Mouse (Mus musculus): ENCODE results near the gene Snx10.
"Not testable (repeated sequence)": the region's sequence is repeated elsewhere in the genome, so short reads cannot be mapped to it uniquely, and the experiment has no call there.

Gene Snx10

DNA sequence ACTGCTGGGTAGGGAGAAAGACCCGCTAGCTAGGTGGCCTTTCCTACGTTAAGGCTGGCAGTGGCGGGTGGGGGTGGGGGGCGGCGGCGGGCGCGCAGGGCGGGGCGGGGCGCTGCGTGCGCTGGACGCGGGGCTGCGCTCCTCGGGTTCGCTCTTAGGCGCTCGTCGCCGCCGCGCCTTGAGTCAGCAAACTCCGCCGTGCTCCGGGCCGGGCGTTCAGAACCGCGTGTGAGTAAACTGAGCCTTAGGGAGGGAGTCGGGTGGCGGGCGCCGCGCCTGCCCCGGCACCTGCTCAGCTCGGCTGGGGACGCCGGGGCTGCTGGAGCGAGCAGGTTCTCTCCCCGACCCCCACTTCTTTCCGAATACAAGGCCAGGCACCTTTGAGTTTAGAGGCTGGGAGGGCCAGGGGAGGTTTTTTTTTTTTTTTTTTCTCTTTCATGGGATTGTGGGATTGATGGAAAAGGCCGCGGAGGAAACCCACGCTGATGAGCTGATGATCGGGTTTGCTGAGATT is at the start of gene Snx10:
TSS of gene Snx10 (plus strand) at position 95 of the 514 bp plus-strand sequence.
- peak; percentile 50 for DNase-seq

DNA sequence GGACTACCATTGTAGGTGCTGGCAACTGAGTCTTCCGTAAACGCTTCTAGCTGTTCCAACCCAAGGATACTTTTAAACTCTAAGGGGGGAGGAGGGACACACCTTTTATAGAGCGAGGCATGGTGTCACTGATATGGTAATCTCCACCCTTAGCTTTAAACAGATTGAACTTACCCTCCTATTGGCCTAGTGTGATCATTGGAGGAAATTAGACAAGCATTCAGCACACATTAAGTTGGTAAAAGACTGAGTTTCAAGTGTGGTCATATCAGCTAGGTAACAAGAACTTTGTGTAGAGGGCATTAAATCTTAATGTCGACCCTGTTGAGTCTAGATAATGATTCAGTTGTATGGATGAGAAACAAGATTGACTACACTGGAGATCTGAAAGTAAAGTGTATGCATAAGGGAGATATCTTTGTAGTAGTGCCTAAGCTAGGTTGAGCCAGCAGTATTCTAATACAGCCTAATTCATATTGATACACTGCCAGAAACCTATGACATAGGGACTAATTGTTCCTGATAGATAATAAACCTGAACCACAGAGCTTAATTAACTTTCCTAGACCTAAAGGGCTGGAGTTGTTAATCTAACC is 44.5 kb upstream of the Snx10 start:
- no peak for DNase-seq

DNA sequence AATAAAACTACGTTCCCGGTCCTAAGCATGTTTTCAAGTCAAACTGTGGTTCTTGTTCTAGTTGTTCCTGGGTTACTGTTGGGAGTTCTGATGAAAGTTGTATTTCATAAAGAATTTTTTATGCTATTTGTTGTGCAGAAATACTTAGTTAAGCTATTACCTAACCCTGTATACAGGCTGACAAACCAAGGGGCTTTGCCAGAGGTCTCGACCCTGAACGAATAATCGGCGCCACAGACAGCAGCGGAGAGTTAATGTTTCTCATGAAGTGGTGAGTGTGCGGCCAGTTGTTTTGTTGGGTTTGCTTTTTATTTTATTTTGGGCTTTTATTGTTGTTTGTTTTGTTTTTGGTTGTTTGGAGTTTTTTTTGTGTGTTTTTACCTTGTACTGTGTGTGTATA is 42.2 kb upstream of the Snx10 start:
- DNase-seq, result no peak

DNA sequence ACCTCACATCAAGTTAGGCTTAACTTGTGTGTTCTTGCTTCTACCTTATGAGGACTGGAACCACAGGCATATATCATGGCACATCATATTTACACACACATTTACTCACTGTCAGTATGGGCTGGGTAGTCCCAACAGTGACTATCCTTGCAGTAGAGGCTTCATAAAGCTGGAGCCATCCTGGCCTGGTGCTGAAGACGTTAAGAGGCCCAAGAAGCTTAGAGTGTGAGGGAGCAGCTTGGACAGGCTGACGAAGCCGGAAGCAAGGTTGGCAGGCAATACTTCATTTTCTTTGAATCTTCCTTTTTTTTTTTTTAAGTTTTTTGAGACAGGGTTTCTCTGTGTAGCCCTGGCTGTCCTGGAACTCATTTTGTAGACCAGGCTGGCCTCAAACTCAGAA is 39.8 kb upstream of the Snx10 start:
- no peak for DNase-seq

DNA sequence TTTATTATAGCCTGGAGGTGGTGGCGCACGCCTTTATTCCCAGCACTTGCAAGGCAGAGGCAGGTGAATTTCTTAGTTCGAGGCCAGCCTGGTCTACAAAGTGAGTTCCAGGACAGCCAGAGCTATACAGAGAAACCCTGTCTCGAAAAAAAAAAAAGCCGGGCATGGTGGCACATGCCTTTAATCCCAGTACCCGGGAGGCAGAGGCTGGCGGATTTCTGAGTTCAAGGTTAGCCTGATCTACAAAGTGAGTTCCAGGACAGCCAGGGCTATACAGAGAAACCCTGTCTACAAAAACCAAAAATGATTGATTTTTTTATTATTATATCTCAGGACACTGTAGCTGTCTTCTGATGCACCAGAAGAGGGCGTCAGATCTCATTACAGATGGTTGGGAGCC is 39.1 kb upstream of the Snx10 start:
- not testable (repeated sequence) for DNase-seq

DNA sequence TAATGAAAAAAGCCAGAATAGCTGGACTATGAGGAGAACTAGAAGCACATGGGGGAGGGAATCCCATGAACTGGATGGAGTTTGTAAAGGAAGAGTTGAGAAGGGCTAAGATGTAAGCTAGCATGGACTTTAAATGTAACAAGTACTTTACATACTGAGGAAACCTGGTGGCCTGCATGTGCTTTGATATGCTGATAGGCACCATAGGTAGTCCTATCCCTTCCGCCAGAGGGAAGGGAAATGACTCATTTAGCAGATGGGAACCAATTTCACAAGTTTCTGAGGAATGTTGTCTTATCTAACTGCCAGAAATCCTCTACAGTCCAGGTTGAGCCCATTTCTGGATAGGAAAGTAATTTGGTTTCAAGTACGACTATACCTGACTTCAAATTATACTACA is 38.1 kb upstream of the Snx10 start:
- no peak for DNase-seq

DNA sequence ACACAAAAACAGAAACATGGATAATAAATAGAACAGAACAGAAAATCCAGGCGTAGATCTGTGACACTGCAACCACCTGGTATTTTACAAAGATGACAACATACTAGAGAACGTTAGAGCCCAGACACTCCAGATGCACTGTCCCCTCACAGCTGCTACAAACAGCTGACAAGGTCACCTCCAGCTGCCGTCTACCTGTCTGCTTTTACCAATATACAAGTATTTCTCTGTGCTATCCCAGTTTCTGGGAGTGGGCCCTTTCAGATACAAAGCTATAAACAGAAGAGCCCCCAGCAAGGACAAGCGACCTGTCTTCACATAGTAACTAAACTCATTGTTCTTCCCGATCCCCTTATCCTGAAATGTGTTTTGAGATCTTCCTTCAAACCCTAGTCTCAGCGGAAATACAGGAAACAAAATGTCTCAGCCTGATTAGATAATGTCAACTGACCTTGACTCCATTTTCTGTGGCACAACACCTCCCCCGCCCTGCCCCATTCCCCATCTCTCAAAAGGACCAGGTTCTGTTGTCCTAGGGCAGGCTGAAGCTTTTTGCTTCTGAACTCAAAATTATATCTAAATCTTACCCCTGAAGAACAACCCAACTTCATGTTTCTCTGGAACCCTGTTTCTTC is 37.5 kb upstream of the Snx10 start:
- DNase-seq, result no peak

DNA sequence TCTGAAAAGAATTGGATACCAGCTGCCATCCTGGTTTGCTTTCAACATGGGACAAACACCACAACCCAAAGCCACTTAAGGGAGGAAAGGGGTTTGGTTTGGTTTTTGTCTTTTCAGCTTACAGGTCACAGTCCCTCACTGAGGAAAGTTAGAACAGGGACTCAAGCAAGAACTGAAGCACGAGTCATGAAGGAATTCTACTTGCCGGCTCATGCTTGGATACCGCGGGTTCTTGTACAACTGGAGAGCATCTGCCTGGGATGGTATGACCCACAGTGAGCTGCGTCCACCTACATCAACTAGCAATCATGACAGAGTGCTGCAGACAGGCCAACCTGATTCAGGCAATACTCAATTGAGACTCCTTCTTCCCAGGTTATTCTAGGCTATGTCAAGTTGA is 37.0 kb upstream of the Snx10 start:
- DNase-seq, result no peak

DNA sequence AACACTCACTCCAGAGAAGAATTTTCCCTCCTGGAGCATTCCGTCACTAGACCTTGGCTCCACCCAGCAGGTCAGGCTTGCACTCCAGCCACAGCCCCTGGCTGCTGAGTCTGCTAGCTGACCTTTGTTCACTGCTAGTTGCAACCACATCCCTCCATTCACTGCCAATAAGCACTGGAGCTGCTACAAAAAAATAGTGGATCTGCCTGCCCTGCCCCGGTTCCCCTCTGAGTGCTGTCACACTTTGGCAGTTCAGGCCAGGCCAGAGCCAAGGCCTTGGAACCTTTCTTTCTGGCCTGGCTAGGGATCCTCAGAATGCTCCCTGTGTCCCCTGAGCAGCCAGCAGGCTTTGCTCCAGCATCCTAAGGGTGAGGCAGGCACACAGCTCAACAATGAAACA is 33.9 kb upstream of the Snx10 start:
- peak; percentile 55 for DNase-seq

DNA sequence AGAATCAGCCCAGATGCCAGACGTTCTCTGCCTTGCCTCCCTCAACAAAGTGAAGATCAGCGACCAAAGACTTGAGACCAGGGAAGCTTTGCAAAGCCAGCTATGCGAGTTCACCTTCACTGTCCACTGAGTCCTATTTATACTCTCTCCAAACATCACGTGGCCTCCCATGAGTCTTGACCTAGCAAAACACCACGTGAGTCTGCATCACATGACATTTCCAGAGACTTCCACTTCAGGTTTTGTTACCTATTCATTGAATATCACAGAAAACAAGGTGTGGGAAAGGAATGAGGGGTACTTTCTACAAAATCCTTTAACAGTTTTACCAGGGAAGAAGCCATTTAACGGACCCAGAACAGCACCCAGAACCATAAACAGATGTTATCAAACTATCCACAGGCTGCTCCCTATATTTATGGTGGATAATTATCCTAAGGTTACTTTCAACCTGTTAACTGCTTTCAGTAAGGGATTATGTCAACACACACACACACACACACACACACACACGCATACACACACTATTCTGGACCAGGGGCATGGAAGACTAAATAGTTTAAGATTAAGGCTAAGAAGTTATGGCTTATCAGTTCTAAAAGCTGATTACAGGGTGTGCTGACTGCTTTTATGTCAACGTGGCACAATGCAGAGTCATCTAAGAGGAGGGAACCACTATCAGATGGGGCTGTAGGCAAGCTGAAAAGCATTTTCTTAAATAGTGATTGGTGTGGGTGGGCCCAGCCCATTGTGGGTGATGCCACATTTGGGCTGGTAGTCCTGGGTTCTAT is 26.2 kb upstream of the Snx10 start:
- DNase-seq, result no peak

DNA sequence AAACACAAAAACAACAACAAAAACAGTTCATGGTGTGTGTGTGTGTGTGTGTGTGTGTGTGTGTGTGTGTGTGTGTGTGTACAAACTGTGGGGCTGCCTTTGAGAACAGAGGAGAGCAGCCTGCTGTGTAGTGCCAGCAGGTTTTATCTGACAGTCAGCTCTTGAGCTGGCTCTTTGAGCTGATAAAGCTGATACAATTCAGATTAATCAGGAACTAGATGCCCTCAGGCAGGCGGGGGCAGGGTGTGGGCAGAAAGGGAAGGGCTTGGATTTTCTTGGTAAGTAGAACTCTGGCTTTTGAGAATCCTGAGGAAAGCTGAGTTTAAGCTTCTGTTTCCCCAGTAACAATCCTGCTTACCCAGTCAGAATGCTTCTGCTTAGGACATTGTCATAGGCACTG is 18.0 kb upstream of the Snx10 start:
- no peak for DNase-seq

DNA sequence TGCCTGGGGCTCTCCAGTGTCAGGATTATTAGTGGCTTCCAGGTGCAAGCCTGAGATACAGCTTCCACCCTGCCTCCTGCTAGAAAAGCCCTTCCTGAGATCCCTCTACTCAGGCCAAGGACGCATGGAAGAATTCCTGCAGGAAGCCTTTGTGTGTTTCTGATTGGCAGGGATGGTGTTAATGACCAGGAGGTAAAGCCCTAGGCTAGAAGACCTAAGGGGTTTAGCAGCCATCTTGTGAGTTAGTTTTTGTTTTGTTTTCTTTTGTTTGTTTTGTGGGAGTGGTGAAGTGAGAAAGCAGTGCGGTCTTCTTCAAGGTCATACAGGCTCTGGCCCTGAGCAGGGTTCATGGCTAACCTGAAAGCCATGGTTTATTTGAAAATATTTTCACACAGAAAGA is 16.1 kb upstream of the Snx10 start:
- DNase-seq, result no peak

DNA sequence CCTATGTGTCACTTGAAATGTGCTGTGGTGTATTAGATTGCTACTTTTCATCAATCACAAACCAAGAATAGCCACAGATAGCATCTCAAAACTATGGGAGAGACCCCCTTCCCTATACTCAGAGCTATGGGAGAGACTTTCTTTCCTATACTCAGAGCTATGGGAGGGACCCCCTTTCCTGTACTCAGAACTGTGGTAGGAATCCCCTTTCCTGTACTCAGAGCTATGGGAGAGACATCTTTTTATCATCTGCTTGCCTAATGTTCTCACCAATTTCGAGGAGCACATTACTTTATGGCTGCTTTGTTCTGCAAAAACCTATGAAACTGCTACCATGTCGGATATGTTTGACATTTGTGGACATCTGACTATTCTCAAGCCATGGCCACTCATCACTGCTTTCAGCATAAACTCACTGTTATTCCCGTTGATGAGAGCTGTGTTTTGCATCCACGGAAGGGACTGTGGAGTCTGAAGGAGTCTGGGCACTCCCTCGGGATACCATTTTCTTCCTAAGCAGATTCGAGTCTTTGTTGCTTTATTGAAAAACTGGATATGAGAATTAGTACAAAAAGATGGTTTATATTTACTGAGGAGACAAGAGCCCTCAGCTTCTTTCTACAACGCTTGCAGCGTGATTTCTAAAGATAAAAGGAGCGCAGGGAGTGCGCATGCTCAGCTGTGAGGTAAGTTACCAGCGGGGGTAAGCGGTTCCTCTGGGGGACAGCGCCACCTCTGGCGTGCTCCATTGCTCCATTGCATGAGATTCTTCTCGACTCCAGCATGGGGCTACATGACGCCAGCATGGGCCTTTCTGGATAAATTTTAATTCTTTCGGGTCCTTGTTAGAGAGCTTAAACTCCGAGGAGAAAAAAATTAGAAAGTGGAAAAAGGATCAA is 14.7 kb upstream of the Snx10 start:
- peak; percentile 70 for DNase-seq

DNA sequence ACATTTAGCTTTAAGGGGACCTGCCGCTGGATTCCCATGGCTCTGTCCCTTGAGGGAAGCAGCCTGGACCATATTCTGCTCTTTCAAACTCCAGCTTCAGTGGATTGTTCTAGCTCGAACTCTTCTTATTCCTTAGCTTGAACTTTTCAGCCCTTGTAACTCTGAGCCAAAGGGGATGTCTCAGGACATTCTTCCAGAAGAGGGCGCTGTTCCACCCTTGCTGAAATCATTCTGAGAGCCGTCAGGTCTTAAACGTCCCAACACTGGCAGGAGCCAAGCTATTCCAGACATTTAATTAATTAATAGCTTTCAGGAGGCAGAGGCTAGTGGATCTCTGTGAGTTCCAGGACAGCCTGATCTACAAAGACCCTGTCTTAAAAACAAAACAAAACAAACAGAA is 13.6 kb upstream of the Snx10 start:
- DNase-seq, result no peak

DNA sequence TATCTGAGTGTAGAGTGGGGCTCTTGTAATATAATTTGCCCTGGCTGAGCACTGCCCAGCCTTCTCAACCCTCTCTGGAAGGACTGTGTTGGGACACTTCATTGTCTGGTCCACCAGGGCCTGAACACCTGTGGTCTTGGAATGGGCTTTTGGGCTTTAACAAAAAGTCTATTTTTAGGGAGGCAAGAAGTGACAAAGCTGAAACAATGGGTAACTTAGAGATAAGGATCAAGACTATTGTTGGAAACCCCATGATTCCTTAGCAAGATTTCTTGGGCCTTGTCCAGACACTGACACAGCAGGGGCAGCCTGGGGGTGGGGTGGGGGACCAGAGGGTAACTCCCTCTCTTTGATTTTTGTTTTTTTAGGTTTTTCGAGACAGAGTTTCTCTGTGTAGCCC is 12.8 kb upstream of the Snx10 start:
- DNase-seq, result no peak

DNA sequence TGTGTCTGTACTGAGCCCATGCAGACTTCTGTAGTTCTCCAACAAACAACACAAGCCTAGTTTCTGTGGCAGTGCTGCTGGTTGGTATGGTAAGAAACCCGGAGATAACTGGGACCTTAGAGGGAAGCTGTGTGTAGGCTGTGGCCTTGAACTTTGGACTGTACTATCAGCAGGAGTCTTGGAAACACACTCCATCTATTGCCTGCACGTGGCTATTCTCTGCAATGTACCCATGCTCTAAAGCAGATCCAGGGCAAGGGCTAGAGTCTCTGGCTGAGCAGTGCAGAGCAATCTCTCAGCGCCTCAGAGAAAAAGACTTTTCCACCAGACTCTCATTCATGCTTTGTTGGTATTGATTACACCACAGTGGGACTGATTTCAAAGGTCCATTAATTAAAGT is 10.0 kb upstream of the Snx10 start:
- no peak for DNase-seq

DNA sequence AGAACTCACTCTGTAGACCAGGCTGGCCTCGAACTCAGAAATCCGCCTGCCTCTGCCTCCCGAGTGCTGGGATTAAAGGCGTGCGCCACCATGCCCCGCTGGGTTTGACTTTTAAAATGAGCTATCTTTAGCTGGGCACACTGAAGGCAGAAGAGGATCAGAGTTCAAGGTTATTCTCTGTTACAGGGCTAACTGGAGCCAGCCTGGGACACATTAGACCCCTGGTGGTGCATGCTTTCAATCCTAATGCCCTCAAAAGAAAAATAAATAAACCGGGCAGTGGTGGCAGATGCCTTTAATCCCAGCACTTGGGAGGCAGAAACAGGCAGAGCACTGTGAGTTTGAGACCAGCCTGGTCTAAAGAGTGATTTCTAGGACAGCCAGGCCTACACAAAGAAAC is 8.8 kb upstream of the Snx10 start:
- no peak for DNase-seq

DNA sequence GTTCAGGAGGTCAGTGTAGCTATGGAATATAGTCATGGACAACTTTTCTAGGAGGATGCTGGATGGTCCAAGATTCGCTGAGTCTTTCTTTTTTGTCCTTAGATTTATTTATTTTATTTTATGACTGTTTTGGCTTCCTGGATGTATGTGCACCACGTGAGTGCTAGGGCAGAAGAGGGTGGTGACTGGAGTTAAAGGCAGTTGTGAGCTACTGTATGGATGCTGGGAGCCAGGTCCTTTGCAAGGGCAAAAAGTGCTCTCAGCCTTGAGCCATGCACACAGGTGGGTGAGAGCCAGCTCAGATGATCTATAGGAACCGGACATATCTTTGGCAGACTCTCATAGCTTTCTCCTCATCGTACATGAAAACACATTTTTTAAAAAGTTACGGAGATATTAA is 391 bp upstream of the Snx10 start:
- DNase-seq, result no peak

DNA sequence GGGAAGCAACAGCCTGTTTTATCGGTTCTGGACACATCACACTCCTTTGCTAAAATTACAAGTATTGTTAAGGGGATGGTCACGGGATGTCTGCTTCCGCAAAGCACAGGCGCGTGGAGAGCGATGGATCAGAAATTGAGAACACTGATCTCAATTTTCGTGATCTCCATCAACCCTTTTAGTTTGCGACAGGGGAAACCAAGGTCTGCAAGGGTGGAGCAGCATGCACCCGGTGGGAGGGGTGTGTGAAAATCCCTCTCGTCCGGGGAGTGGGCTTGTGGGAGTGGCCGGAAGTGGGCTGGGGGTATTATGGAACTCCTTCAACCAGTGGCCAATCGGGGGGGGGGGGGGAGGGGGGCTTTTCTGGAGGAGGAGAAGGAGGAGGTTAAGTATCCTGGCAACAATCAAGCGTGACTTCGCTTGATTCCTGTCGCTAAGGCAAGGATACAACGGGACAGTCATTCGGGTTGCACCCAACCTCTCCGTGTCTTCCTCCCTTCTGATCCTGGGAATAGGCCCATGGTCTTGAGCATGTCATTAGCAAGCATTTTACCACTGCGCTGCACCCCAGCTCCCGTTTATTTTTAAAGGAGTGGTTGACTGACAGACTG is 725 bp downstream of the Snx10 start:
- DNase-seq, result peak; percentile 15

DNA sequence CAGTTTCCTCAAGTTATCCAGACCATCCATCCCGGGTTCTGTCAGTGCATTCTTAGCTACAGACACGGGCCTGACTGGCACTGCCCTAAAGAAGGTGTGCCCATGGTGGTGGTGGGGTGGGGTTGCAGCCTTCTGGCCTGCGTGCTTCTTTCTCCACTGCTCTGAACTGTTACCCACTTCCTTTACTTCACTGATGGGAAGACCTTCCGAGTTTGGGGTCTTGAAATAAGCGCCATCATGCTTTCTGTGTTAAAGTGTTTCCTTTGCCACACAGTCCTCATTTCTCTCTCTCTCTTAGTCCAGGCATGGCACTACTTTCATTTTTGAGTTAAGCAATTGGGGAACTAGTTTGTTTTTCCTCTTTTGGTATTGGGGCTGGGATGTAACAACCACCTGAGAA is 1.3 kb downstream of the Snx10 start:
- no peak for DNase-seq

DNA sequence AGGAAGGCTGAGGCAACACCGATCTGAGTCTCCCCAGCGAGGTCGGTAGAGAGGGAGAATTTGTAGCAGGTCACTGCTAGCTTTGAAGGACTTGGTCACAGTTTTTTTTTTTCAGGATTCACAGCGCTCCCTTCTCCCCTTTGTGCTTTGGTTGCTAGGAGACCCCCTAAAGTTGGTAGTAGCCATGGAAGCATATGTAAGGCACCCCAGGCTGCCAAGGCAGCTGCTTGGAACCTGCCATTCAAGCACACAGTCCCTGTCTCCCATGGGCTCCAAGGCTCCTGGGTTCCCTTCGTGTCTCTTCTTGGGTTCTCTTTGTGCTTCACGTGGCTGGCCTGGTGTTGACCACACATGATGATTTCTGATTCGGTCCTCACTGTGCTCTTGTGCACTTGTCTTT is 5.8 kb downstream of the Snx10 start:
- no peak for DNase-seq

DNA sequence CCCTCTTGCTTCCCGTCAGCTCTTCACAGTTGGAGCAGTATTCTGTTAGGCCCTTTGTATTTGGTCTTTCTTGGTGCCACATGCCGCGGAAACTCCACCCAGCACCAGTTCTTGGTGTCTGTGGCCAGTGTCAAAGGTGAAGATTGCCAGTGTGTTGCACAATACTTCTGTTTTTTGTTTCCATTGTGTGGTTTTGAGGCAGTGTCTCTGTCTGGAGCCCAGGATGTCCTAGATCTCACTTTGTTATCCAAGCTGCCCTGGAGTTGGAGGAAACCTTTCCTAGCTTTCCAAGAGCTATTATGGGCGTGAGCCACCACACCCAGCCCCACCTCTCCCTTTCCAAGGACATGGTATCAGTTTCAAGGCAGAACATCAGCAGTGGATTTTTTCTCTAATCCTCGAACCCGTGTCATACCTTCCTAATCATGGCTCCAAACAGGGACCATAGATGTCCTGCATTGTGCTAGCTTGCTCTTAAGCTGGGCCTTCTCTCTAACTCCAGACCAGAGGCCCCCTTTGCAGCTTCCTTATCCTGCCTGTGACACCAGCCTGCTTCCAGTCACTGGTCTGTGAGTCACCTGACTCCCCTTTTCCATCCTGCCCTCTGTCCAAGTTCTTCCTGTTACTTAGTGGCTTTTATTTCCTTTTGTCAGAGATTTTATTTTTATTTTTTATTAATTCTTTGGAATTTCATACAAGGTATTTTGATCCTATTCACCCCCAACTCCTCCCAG is 9.9 kb downstream of the Snx10 start:
- DNase-seq, result no peak
